Mouse (Mus musculus) liver, embryonic 15.5 days (tissue): ENCODE results near the gene Tmem37. TPM values are rescaled to one million over a fixed set of nuclear protein-coding genes. Genes with fewer than 3 reads are reported as not detected.

Experiments
- polyA plus RNA-seq: library from polyadenylated mRNA; unstranded; fragments of >200 nt; fragmentation: Nextera tagmentation; extraction: Ambion mirVana; gene quantifications from 2 replicates; pipeline ENCODE4 v1.2.1, GENCODE M21; 2015

The Tmem37 gene
- polyA plus RNA-seq, 1 experiment from 2014 or later: 84.6 TPM

Other genes starting within 250 kb of the Tmem37 start
- 1.3 and 1.9 TPM in 2 replicates for gene Ptpn4, start 236.5 kb downstream of the Tmem37 start, polyA plus RNA-seq
- 3.7 and 4.1 TPM in 2 replicates for gene Tmem177, start 160.9 kb downstream of the Tmem37 start, polyA plus RNA-seq
- 0.05 and 0.08 TPM in 2 replicates for gene Cfap221, start 76.8 kb downstream of the Tmem37 start, polyA plus RNA-seq
- not detected in 2 replicates for gene Sctr, start 67.2 kb downstream of the Tmem37 start, polyA plus RNA-seq
- 835 and 898 TPM in 2 replicates for gene Dbi, start 47.0 kb upstream of the Tmem37 start, polyA plus RNA-seq
- 4.9 and 5.8 TPM in 2 replicates for gene 3110009E18Rik, start 47.1 kb upstream of the Tmem37 start, polyA plus RNA-seq
- 43.4 and 46.8 TPM in 2 replicates for gene Steap3, start 198.6 kb upstream of the Tmem37 start, polyA plus RNA-seq